Mouse (Mus musculus) forebrain, embryonic 16.5 days (tissue): ENCODE measurements at regions not wholly inside any gene's neighbourhood (a gene's known extent, or its start where the extent isn't known, plus 50 kb on each side); places are given as distances from the start of the nearest gene placed in this dataset.

Experiments
- ATAC-seq: fragments of 200-750 bp; cut with Nextera tagmentation; 2 replicates; pipeline ENCODE4 v1.8.0; 2017; ENCODE audit warnings: mild to moderate bottlenecking, moderate library complexity
- H3K27ac ChIP-seq: fragments of 300-500 bp; sonication (generic); 2 replicates; pipeline ENCODE4 v1.5.1; 2014; ENCODE audit warnings: low read length, control low read depth
- H3K27me3 ChIP-seq: fragments of 300-500 bp; sonication (generic); replicated peaks from 2 replicates; pipeline ENCODE4 v1.6.1; 2014; ENCODE audit warnings: low read length; ENCODE audit not compliant: control insufficient read depth, insufficient read depth
- H3K36me3 ChIP-seq: fragments of 300-500 bp; sonication (generic); 2 replicates; pipeline ENCODE4 v1.6.1; 2014; ENCODE audit not compliant: control insufficient read depth, insufficient read depth
- H3K4me1 ChIP-seq: fragments of 300-500 bp; sonication (generic); replicated peaks from 2 replicates; pipeline ENCODE4 v1.6.1; 2014; ENCODE audit warnings: low read length; ENCODE audit not compliant: control insufficient read depth, insufficient read depth
- H3K4me2 ChIP-seq: fragments of 300-500 bp; sonication (generic); 2 replicates; pipeline ENCODE4 v1.6.1; 2014; ENCODE audit warnings: mild to moderate bottlenecking, low read length, control low read depth
- H3K4me3 ChIP-seq: fragments of 300-500 bp; sonication (generic); replicated peaks from 2 replicates; pipeline ENCODE4 v1.5.1; 2014; ENCODE audit warnings: mild to moderate bottlenecking, low read length, control low read depth
- H3K9ac ChIP-seq: fragments of 300-500 bp; sonication (generic); replicated peaks from 2 replicates; pipeline ENCODE4 v1.6.1; 2014; ENCODE audit warnings: low read depth, low read length, control low read depth
- H3K9me3 ChIP-seq: fragments of 300-500 bp; sonication (generic); 2 replicates; pipeline ENCODE4 v1.6.1; 2016; ENCODE audit warnings: low read length; ENCODE audit not compliant: control insufficient read depth
- WGBS: fragments of 180-500 bp; shearing (Covaris S2); extraction: QIAGEN DNeasy Blood & Tissue Kit; methylation state at CpG from one replicate; pipeline ENCODE4 v1.1.7; 2014; 5-methylcytosine and 5-hydroxymethylcytosine counted together

DNA sequence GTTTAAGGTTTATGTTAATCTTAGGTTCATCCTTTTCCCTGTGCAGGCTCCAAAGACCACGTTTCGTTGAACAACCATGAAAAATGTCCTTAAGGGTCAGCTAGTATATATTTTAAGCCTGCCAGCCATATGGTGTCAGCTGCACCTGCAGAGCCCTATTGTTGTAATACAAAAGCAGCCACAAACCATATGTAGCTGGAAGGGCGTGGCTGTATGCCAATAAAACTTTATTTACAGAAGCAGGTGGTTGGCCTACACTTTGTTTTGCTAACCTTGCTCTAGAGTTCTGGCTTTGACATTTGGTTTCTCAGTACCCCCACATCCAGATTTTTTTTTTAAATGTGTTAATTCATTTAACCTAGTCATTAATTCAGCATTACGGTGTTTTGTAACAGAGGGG lies 711.1 kb upstream of the Car8 start:
- Histone ChIP-seq H3K36me3 (no peaks in the 10 kb centered on the region), H3K9ac (no peak overlapping the region), H3K9me3 (no peaks in the 10 kb centered on the region), H3K4me2 (no peak overlapping the region), H3K4me1 (peaks cover 9% of the 10 kb centered on the region), H3K4me3 (no peak overlapping the region), H3K27me3 (no peaks in the 10 kb centered on the region), H3K27ac (no peak overlapping the region)
- no peak for ATAC-seq
- 50% methylated on average over 4 of the region's 4 CpGs for WGBS

DNA sequence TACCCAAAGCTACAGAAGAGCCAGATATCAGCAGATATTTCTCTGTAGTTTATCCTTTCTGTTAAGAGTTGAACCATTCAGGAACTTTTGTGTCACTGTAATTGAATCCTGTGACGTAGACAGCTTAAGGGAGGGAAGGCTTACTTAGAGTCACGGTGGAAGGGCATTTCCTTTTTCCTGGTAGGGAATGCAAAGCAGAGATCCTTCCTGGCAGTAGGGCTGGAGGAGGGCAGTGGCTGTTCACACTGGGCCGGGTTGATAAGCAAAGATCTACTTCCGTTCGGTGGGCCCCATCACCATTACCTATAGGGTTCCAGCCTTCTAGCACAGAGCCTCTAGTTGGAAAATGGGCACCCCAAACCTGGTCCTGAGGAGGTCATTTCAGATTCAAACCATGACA lies 710.7 kb upstream of the Car8 start:
- WGBS, result 75% methylated on average over 5 of the region's 5 CpGs
- no peak overlapping the region for H3K4me3 ChIP-seq
- no peak overlapping the region for H3K9ac ChIP-seq
- ATAC-seq, result no peak
- no peak overlapping the region for H3K27ac ChIP-seq
- H3K4me2 ChIP-seq, result no peak overlapping the region
- H3K27me3 ChIP-seq, result no peaks in the 10 kb centered on the region
- H3K9me3 ChIP-seq, result no peaks in the 10 kb centered on the region
- H3K36me3 ChIP-seq, result no peaks in the 10 kb centered on the region
- peaks cover 5% of the 10 kb centered on the region for H3K4me1 ChIP-seq

DNA sequence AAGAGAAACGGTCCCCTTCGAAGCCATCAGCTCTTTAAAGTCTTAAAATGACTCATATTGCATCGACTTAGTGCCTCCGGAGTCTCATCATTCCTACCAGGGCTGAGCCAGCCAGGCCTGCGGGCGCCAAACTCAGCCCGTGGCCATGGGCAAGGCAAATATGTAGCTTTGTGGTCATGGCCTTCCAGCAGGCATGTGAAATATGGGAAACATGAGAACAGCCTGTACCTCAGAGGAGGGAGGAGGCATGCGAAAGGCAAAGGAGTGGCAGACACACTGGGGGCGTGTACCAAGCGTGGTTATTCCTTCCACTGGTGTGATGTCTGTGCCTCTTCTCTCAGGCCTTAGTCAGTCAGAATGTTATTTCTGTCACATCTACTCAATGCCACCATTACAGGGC lies 706.3 kb upstream of the Car8 start:
- WGBS, result 95% methylated on average over 10 of the region's 10 CpGs
- ATAC-seq, result no peak

DNA sequence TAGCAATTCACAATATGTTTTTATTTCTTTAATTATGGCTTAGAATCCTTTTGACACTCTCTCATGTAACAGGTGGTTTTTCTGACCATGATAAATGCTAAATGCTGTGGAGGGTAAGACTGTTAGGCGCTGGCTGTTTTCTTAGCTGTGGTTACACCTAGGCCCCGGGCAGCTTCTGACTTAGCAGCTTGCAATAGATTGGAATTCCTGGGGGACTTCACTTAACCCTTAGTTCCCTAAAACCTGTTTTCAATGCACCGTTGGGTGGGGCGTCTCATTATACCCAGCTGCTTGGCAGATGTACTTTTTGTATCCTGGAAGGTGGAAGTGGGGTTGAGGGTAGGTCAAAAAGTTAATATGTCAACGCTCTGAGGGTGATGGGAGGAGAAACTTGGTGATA lies 704.2 kb upstream of the Car8 start:
- H3K27ac ChIP-seq, result no peak overlapping the region
- no peaks in the 10 kb centered on the region for H3K9me3 ChIP-seq
- peaks cover 4% of the 10 kb centered on the region; the same call in 1 of the 2 replicates for H3K4me1 ChIP-seq
- no peak overlapping the region for H3K4me2 ChIP-seq
- ATAC-seq, result no peak
- H3K4me3 ChIP-seq, result no peak overlapping the region
- H3K27me3 ChIP-seq, result no peaks in the 10 kb centered on the region
- no peaks in the 10 kb centered on the region for H3K36me3 ChIP-seq
- 54% methylated on average over 5 of the region's 5 CpGs for WGBS
- no peak overlapping the region for H3K9ac ChIP-seq

More for the DNA sequence above, 706.3 kb upstream of the Car8 start:
- Histone ChIP-seq H3K4me1 (no peaks in the 10 kb centered on the region), H3K27me3 (no peaks in the 10 kb centered on the region), H3K9ac (no peak overlapping the region), H3K27ac (no peak overlapping the region), H3K36me3 (no peaks in the 10 kb centered on the region), H3K4me3 (no peak overlapping the region), H3K9me3 (no peaks in the 10 kb centered on the region), H3K4me2 (no peak overlapping the region)

DNA sequence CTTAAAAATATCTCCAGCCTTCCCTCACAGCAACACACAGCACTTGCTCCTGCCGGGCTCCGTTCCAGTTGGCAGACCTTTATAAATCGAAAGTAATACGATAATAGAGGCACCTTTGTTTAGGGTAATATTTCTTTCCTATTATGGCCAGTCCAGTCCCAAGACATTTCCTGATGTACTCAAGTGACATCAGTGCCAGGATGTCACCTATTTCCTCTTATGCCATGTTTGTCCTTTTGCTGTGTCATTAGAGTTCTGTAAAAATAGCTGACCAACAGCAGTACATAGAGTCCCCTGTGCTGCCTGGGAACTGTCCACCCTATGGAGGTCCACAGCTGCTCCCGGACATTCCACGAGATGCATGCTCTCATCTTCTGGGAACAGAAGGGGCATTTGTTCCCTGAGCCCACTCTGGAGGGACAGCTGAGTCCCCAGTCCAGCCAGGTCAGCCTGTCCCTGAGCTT lies 700.1 kb upstream of the Car8 start:
- H3K9me3 ChIP-seq, result no peaks in the 10 kb centered on the region
- no peak for ATAC-seq
- H3K36me3 ChIP-seq, result no peaks in the 10 kb centered on the region
- no peak overlapping the region for H3K4me3 ChIP-seq
- 63% methylated on average over 6 of the region's 6 CpGs for WGBS
- H3K27me3 ChIP-seq, result no peaks in the 10 kb centered on the region
- H3K9ac ChIP-seq, result no peak overlapping the region
- H3K4me2 ChIP-seq, result no peak overlapping the region
- no peak overlapping the region for H3K27ac ChIP-seq
- H3K4me1 ChIP-seq, result peaks cover 4% of the 10 kb centered on the region; the same call in 1 of the 2 replicates

DNA sequence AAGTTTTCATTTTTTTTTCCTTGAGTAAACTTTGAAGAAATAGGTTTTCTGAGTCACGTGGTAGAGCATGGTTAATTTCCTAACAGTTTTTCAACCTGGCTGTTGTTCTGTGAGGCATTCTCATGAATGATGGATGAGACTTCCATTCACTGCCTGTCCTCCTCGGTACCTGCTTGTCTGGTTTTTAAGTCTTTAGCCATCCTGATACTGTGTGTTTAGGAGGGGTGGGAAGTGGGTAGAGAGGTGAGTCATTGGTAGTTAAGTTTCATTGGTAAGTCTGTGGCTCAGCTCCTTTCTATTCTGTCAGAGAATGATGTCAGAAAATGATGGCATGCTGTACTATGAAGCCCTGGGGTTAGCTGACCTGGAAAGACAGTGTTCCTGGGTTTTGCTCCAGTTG lies 697.1 kb upstream of the Car8 start:
- 81% methylated on average over 2 of the region's 2 CpGs for WGBS

DNA sequence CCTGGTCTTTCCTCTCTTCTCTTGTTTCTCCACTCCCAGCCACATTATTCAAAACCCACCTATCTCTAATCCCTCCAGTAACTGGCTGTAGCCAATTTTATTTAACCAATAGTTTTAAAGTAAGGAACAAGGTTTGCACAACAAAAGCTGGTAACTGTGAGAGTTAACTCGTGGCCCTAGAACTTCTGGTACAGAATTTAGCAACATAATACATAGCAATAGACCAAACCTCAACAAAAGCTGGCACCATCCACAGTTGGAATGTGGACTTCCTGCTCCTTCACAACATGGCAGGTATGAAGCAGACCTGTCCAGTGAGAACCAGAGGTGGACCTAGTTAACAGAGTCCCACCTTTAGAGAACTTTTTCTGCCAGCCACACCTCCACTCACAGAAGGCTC lies 695.7 kb upstream of the Car8 start:
- no peak for ATAC-seq
- Histone ChIP-seq H3K4me2 (no peak overlapping the region), H3K9ac (no peak overlapping the region), H3K36me3 (no peaks in the 10 kb centered on the region), H3K4me1 (peaks cover 4% of the 10 kb centered on the region; the same call in 1 of the 2 replicates), H3K9me3 (no peaks in the 10 kb centered on the region), H3K27me3 (no peaks in the 10 kb centered on the region), H3K27ac (no peak overlapping the region), H3K4me3 (no peak overlapping the region)
- WGBS, result 74% methylated on average over 1 of the region's 1 CpGs

More for the DNA sequence above, 697.1 kb upstream of the Car8 start:
- H3K9ac ChIP-seq, result no peak overlapping the region
- H3K27ac ChIP-seq, result no peak overlapping the region
- no peak overlapping the region for H3K4me2 ChIP-seq
- no peaks in the 10 kb centered on the region for H3K36me3 ChIP-seq
- no peak overlapping the region for H3K4me3 ChIP-seq
- no peaks in the 10 kb centered on the region for H3K27me3 ChIP-seq
- ATAC-seq, result no peak
- no peaks in the 10 kb centered on the region for H3K9me3 ChIP-seq
- peaks cover 4% of the 10 kb centered on the region; the same call in 1 of the 2 replicates for H3K4me1 ChIP-seq

DNA sequence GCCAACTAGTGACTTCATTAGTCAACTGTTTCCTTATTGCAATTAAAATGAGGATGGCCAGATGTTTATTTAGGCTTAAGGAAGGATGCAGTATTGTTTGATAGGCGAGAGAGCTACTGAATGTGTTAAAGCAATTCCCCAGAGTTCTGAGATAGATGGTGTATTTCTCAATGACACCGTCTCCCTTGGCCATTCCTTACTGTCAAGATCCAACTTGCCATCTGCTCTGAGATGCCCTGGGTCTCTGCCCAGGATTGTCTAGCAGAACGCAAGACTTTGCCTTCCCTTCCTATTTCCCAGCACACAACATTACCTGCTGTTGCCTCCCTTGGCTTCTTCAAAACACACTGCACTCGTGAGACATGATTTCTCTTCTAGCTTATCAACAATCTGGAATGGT lies 690.5 kb upstream of the Car8 start:
- 44% methylated on average over 4 of the region's 4 CpGs for WGBS
- H3K4me2 ChIP-seq, result no peak overlapping the region

DNA sequence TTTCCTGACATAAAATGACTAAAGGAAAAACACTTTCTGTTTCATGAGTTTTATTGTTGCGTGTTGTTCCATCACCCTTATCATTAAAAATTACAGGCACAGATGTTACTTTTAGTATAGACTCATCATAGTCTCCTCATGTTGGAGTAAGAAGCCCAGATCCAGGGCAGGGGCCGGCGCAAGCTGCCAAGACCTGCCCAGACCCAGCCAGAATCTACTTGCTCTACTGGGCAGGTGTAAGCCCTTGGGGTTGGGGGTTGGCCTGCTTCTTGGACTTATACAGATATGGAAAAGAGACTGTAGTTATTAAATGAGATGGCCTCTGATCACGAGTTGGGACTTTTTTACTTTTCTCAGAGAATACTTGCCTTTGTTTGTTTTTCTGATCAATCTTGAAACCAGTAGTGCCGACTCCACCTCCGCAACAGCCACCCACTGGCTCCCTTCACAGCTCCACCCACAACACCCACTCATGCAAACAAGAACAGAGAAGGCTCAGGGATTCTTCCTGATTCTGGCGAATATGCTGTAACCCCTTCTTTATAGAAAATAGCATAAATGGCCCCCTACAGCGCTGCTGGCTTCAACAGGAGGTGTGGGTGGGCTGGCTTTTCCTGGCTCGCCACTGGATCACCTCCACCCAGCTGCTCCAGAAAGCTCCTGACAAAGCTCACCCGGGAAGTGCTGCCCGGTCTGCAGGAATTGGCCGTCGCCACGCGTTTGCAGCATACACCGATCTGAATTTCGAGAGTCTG lies 689.9 kb upstream of the Car8 start:
- Histone ChIP-seq H3K36me3 (no peaks in the 10 kb centered on the region), H3K9ac (no peak overlapping the region), H3K4me1 (peaks cover 5% of the 10 kb centered on the region; the same call in 1 of the 2 replicates), H3K4me3 (no peak overlapping the region), H3K27ac (no peak overlapping the region), H3K27me3 (no peaks in the 10 kb centered on the region), H3K4me2 (no peak overlapping the region), H3K9me3 (no peaks in the 10 kb centered on the region)
- 72% methylated on average over 17 of the region's 17 CpGs for WGBS
- no peak for ATAC-seq

More for the DNA sequence above, 690.5 kb upstream of the Car8 start:
- Histone ChIP-seq H3K27me3 (no peaks in the 10 kb centered on the region), H3K9ac (no peak overlapping the region), H3K4me3 (no peak overlapping the region), H3K27ac (no peak overlapping the region), H3K9me3 (no peaks in the 10 kb centered on the region), H3K36me3 (no peaks in the 10 kb centered on the region), H3K4me1 (peaks cover 5% of the 10 kb centered on the region; the same call in 1 of the 2 replicates)
- 0 out of 2 replicates have a peak, but pooled peaks have one; percentile 47 for ATAC-seq
